Mouse (Mus musculus): Measurements from ENCODE around the gene Olfr730. TPM values are rescaled to one million over a fixed set of nuclear protein-coding genes. Genes with fewer than 3 reads are reported as not detected.

The Olfr730 gene
- polyA plus RNA-seq (2014; fragmentation: Nextera tagmentation; extraction: Ambion mirVana): not detected in 2 replicates

DNA sequence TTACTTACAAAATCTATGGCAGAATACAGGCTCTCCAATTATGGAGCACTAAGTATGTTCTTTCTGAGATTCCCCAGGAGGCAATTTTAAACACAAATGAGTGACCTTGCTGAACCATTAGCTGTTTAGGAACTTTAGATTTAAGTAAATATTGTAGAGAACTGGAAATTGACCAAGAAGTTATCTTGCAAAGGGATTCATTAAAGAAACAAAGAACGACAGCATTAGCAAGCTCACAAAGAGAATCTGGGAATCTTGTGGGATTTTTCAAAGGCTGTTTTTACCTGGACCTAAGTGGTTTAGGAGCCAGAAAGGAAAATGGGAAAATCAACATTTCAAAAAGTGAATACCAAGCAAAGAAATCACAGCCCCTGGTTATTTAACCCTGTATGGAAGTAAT is at the start of gene Olfr730:
Olfr730 (minus strand) TSS at position 101 of the 400 bp plus-strand sequence.
- no peak within 1 kb of the TSS for H3K27ac ChIP-seq
- DNase-seq (ENCODE audit: low spot score) (no peak), ATAC-seq (ENCODE audit: low FRiP score) (no peak)
- no peak within 1 kb of the TSS for H3K4me3 ChIP-seq (replicated peaks; ENCODE audit: low read length)
- no peaks in the 10 kb centered on the region for H3K9me3 ChIP-seq (ENCODE audit: control insufficient read depth, low read length)
- no peak within 1 kb of the TSS for H3K9ac ChIP-seq
- no peaks in the 10 kb centered on the region for H3K4me1 ChIP-seq (replicated peaks; ENCODE audit: control insufficient read depth, insufficient read depth, low read length)
- H3K27me3 ChIP-seq (ENCODE audit: control insufficient read depth, insufficient read depth, low read length): no peaks in the 10 kb centered on the region
- no peaks in the 10 kb centered on the region for H3K36me3 ChIP-seq (replicated peaks; ENCODE audit: control insufficient read depth, insufficient read depth)
- WGBS: 74% methylated on average over 1 of the region's 1 CpGs
- no peak within 1 kb of the TSS for H3K4me2 ChIP-seq (replicated peaks)

- H3K4me2 ChIP-seq (replicated peaks): no peak within 1 kb of the TSS
Observed at GRCm38 (mm10) chr14:50152810-50153209, 35.2 kb downstream of the Olfr730 start, which contains the start of gene Olfr729. TSS of gene Olfr729 (minus strand) at chr14:50152910.

DNA sequence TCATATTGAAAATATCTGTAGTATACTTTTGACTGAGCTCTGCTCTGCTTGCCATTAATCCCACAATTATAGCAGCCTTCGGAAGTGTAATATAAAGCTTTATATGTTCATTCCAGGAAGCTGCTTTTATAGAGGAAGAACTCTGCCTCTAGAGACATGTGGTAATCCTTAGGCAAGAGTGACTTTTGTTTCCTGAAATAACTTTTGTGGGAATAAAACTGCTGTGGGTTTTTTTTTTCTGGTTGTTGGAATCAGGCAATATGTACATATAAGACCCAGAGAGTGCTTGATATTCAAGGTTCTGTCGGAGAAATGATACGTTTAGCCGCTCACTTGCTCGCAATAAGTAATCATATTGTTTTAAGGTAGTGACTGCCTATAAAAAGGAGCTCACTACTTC is 45.4 kb downstream of the Olfr730 start, which contains the start of gene Olfr728:
Olfr728 (minus strand) TSS at position 101 of the 400 bp plus-strand sequence.
- H3K4me3 ChIP-seq (replicated peaks; ENCODE audit: low read length): no peak within 1 kb of the TSS
- H3K27me3 ChIP-seq (ENCODE audit: control insufficient read depth, insufficient read depth, low read length): no peaks in the 10 kb centered on the region
- no peaks in the 10 kb centered on the region for H3K36me3 ChIP-seq (replicated peaks; ENCODE audit: control insufficient read depth, insufficient read depth)
- no peak within 1 kb of the TSS for H3K4me2 ChIP-seq (replicated peaks)
- H3K27ac ChIP-seq: no peak within 1 kb of the TSS
- no peaks in the 10 kb centered on the region for H3K9me3 ChIP-seq (ENCODE audit: control insufficient read depth, low read length)
- H3K9ac ChIP-seq: no peak within 1 kb of the TSS
- no peaks in the 10 kb centered on the region for H3K4me1 ChIP-seq (replicated peaks; ENCODE audit: control insufficient read depth, insufficient read depth, low read length)
- DNase-seq (ENCODE audit: low spot score) (no peak), ATAC-seq (ENCODE audit: low FRiP score) (no peak)
- 94% methylated on average over 5 of the region's 5 CpGs for WGBS

More at GRCm38 (mm10) chr14:50152810-50153209, 35.2 kb downstream of the Olfr730 start, which contains the start of gene Olfr729:
- ATAC-seq (ENCODE audit: low FRiP score) (no peak), DNase-seq (ENCODE audit: low spot score) (no peak)
- H3K36me3 ChIP-seq (replicated peaks; ENCODE audit: control insufficient read depth, insufficient read depth): no peaks in the 10 kb centered on the region
- no peak within 1 kb of the TSS for H3K9ac ChIP-seq
- H3K27me3 ChIP-seq (ENCODE audit: control insufficient read depth, insufficient read depth, low read length): no peaks in the 10 kb centered on the region
- no peaks in the 10 kb centered on the region for H3K9me3 ChIP-seq (ENCODE audit: control insufficient read depth, low read length)
- no peak within 1 kb of the TSS for H3K27ac ChIP-seq
- H3K4me3 ChIP-seq (replicated peaks; ENCODE audit: low read length): no peak within 1 kb of the TSS
- no peaks in the 10 kb centered on the region for H3K4me1 ChIP-seq (replicated peaks; ENCODE audit: control insufficient read depth, insufficient read depth, low read length)

Other genes starting within 250 kb of the Olfr730 start
- not detected in 2 replicates for gene Olfr724, start 224.9 kb downstream of the Olfr730 start, polyA plus RNA-seq (2014; fragmentation: Nextera tagmentation; extraction: Ambion mirVana)
- gene Olfr725, start 147.8 kb downstream of the Olfr730 start, polyA plus RNA-seq (2014; fragmentation: Nextera tagmentation; extraction: Ambion mirVana): not detected in 2 replicates
- not detected in 2 replicates for gene Olfr726, start 97.2 kb downstream of the Olfr730 start, polyA plus RNA-seq (2014; fragmentation: Nextera tagmentation; extraction: Ambion mirVana)
- gene Olfr727, start 65.0 kb downstream of the Olfr730 start, polyA plus RNA-seq (2014; fragmentation: Nextera tagmentation; extraction: Ambion mirVana): not detected in 2 replicates
- gene Olfr728, start 45.5 kb downstream of the Olfr730 start, polyA plus RNA-seq (2014; fragmentation: Nextera tagmentation; extraction: Ambion mirVana): not detected in 2 replicates
- gene Olfr729, start 35.3 kb downstream of the Olfr730 start, polyA plus RNA-seq (2014; fragmentation: Nextera tagmentation; extraction: Ambion mirVana): not detected in 2 replicates
- gene Olfr731, start 53.7 kb upstream of the Olfr730 start, polyA plus RNA-seq (2014; fragmentation: Nextera tagmentation; extraction: Ambion mirVana): not detected in 2 replicates
- gene Olfr732, start 96.0 kb upstream of the Olfr730 start, polyA plus RNA-seq (2014; fragmentation: Nextera tagmentation; extraction: Ambion mirVana): not detected in 2 replicates
- gene Olfr733, start 113.3 kb upstream of the Olfr730 start, polyA plus RNA-seq (2014; fragmentation: Nextera tagmentation; extraction: Ambion mirVana): not detected in 2 replicates
- not detected in 2 replicates for gene Olfr734, start 138.6 kb upstream of the Olfr730 start, polyA plus RNA-seq (2014; fragmentation: Nextera tagmentation; extraction: Ambion mirVana)
- gene Olfr735, start 160.7 kb upstream of the Olfr730 start, polyA plus RNA-seq (2014; fragmentation: Nextera tagmentation; extraction: Ambion mirVana): not detected in 2 replicates
- gene Tlr11, start 169.7 kb upstream of the Olfr730 start, polyA plus RNA-seq (2014; fragmentation: Nextera tagmentation; extraction: Ambion mirVana): not detected in 2 replicates
- gene Olfr736, start 193.0 kb upstream of the Olfr730 start, polyA plus RNA-seq (2014; fragmentation: Nextera tagmentation; extraction: Ambion mirVana): not detected in 2 replicates
- gene Olfr738, start 219.4 kb upstream of the Olfr730 start, polyA plus RNA-seq (2014; fragmentation: Nextera tagmentation; extraction: Ambion mirVana): not detected in 2 replicates
- gene Olfr739, start 230.4 kb upstream of the Olfr730 start, polyA plus RNA-seq (2014; fragmentation: Nextera tagmentation; extraction: Ambion mirVana): not detected in 2 replicates

Measured in hindbrain, embryonic 14.5 days (tissue).